Mouse (Mus musculus): ENCODE data around the gene Ror1. TPM values are rescaled to one million over a fixed set of nuclear protein-coding genes. Genes with fewer than 3 reads are reported as not detected.

The Ror1 gene
- polyA plus RNA-seq, 1 experiment from 2014 or later = 0.47 TPM

DNA sequence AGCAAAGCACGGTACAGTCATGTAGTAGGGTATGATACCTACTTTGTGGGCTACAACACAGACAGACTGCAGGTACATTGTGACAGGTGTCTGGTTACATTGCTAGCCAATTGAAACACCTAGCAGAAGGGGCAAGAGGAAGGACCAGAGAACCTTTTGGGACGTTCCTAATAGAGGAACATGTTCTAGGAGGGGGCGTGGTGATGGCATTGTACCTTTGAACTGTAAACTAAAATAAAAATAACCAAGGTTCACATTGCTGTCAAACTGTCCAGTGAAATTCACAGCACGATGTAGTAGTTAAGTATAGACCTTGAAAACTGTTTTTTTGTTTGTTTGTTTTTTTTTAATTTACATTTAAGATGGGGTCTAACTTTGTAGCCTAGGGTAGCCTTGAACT lies 40.5 kb downstream of the Ror1 start:
- 91% methylated on average over 4 of the region's 4 CpGs for WGBS
- Histone ChIP-seq H3K4me3 (ENCODE audit: low read depth, low read length) (no peak overlapping the region), H3K9ac (replicated peaks; ENCODE audit: low read depth, low read length) (no peak overlapping the region), H3K9me3 (ENCODE audit: control insufficient read depth, low read length) (no peaks in the 10 kb centered on the region), H3K27me3 (ENCODE audit: control insufficient read depth, insufficient read depth, low read length) (no peaks in the 10 kb centered on the region), H3K36me3 (ENCODE audit: control insufficient read depth, insufficient read depth, low read length) (no peaks in the 10 kb centered on the region), H3K4me2 (ENCODE audit: low read depth, low read length) (no peak overlapping the region), H3K27ac (ENCODE audit: low read depth, low read length) (no peak overlapping the region), H3K4me1 (ENCODE audit: control insufficient read depth, insufficient read depth, low read length) (no peaks in the 10 kb centered on the region)
- no peak for ATAC-seq (ENCODE audit: low read depth)

DNA sequence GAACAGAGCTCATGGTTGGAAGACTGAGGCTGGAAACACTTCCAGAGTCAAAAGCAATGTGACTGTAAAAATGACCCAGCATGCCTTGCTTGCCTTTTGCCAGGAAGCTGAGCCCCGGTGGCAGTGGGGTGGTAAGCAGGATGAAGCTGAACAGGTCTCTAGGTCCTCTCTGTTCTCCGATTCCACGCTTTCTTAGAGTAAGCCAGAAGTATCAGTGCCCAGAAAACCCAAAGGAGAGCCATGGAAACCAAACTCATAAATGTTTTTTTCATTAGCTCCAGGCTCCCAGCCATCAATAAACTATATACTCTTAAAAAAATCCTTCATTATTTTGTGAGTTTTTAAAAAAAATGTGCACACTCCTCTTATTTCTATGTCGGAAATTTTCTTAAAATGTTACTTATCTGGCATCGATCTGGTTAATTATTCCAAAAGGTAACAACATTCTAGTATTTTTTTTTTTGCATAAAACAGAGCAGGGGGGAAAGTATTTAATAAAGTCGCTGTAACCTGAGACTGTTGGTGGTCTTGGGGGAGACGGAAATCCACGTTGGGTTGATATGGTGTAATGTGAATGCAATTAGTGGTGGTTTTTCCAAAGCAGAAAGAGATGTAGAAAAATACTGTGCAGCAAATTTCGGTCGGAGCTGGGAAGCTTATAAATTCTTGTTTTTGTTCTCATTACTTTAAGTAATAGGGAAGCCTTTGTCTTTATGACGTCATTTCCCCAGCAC lies 41.7 kb downstream of the Ror1 start:
- Histone ChIP-seq H3K4me2 (ENCODE audit: low read depth, low read length) (no peak overlapping the region), H3K4me3 (ENCODE audit: low read depth, low read length) (no peak overlapping the region), H3K9me3 (ENCODE audit: control insufficient read depth, low read length) (no peaks in the 10 kb centered on the region), H3K27me3 (ENCODE audit: control insufficient read depth, insufficient read depth, low read length) (no peaks in the 10 kb centered on the region), H3K27ac (ENCODE audit: low read depth, low read length) (no peak overlapping the region), H3K9ac (replicated peaks; ENCODE audit: low read depth, low read length) (no peak overlapping the region), H3K36me3 (ENCODE audit: control insufficient read depth, insufficient read depth, low read length) (no peaks in the 10 kb centered on the region), H3K4me1 (ENCODE audit: control insufficient read depth, insufficient read depth, low read length) (no peaks in the 10 kb centered on the region)
- WGBS = 89% methylated on average over 11 of the region's 11 CpGs
- no peak for ATAC-seq (ENCODE audit: low read depth)

DNA sequence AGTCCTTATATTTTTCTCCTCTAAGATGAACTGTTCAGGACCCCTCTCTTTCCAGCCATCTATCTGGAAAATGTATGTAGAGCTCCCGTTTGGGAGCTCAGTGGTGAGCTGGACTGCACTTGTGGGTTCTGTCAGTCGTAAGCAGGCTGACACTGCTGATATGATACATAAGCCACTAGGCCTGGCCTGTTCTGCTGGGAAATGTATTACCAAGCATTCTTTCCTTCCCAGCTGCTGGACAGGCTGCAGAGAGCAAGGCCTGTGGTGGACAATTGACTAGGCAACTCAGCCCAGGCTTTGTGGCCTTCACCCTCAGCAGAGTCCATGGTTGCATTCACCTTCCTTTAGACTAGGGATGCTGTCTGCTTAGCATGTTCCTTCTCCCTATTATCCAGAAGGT lies 46.0 kb downstream of the Ror1 start:
- Histone ChIP-seq H3K4me3 (ENCODE audit: low read depth, low read length) (no peak overlapping the region), H3K4me2 (ENCODE audit: low read depth, low read length) (no peak overlapping the region), H3K4me1 (ENCODE audit: control insufficient read depth, insufficient read depth, low read length) (no peaks in the 10 kb centered on the region), H3K27ac (ENCODE audit: low read depth, low read length) (no peak overlapping the region), H3K9ac (replicated peaks; ENCODE audit: low read depth, low read length) (no peak overlapping the region), H3K36me3 (ENCODE audit: control insufficient read depth, insufficient read depth, low read length) (no peaks in the 10 kb centered on the region), H3K27me3 (ENCODE audit: control insufficient read depth, insufficient read depth, low read length) (no peaks in the 10 kb centered on the region), H3K9me3 (ENCODE audit: control insufficient read depth, low read length) (no peaks in the 10 kb centered on the region)
- no peak for ATAC-seq (ENCODE audit: low read depth)
- WGBS = 72% methylated on average over 2 of the region's 2 CpGs

DNA sequence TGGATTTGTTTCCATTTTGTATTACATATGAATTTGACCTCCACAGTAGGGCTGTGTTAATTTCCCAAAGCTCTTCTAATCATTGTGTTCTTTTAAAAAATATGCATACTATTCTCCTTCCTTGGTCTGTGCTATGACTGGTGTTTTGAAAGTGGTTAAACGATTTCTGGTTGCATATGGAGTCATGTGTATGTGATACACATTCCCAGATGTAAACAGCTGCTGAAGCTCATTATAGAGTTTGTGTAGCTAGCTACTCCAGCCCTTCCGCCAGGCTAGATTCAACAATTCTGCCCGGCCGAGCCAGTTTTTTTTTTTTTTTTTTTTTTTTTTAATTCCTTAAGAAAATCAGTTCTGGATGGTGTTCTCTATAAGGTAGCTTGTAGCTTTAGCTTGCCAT lies 49.2 kb downstream of the Ror1 start:
- no peak overlapping the region for H3K9ac ChIP-seq (replicated peaks; ENCODE audit: low read depth, low read length)
- H3K27me3 ChIP-seq (ENCODE audit: control insufficient read depth, insufficient read depth, low read length) = no peaks in the 10 kb centered on the region
- WGBS = 89% methylated on average over 4 of the region's 4 CpGs
- H3K4me3 ChIP-seq (ENCODE audit: low read depth, low read length) = no peak overlapping the region
- H3K4me1 ChIP-seq (ENCODE audit: control insufficient read depth, insufficient read depth, low read length) = no peaks in the 10 kb centered on the region
- no peaks in the 10 kb centered on the region for H3K9me3 ChIP-seq (ENCODE audit: control insufficient read depth, low read length)
- ATAC-seq (ENCODE audit: low read depth) = no peak
- H3K27ac ChIP-seq (ENCODE audit: low read depth, low read length) = no peak overlapping the region
- no peaks in the 10 kb centered on the region for H3K36me3 ChIP-seq (ENCODE audit: control insufficient read depth, insufficient read depth, low read length)
- no peak overlapping the region for H3K4me2 ChIP-seq (ENCODE audit: low read depth, low read length)

DNA sequence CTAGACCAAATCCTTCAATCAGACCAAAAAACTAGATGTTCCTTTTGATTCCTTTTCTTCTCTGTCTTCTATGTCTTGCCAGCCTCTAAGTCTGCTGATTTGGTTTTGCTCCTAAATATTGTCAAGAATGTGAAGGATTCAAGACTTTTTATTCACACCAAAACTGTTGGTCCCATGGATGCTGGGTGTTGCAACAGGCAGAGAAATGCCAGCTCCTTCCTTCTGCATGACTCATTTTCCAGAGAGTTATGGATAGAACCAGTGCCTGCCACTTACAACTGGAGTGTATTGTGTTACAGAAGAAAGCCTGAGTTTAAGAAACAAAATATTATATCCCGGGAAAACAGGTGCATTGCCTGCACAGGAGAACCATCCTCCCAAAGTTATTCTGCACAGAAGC lies 55.2 kb downstream of the Ror1 start:
- Histone ChIP-seq H3K36me3 (ENCODE audit: control insufficient read depth, insufficient read depth, low read length) (no peaks in the 10 kb centered on the region), H3K4me1 (ENCODE audit: control insufficient read depth, insufficient read depth, low read length) (no peaks in the 10 kb centered on the region), H3K27ac (ENCODE audit: low read depth, low read length) (no peak overlapping the region), H3K4me2 (ENCODE audit: low read depth, low read length) (no peak overlapping the region), H3K9me3 (ENCODE audit: control insufficient read depth, low read length) (no peaks in the 10 kb centered on the region), H3K9ac (replicated peaks; ENCODE audit: low read depth, low read length) (no peak overlapping the region), H3K27me3 (ENCODE audit: control insufficient read depth, insufficient read depth, low read length) (no peaks in the 10 kb centered on the region), H3K4me3 (ENCODE audit: low read depth, low read length) (no peak overlapping the region)
- 90% methylated on average over 1 of the region's 1 CpGs for WGBS
- no peak for ATAC-seq (ENCODE audit: low read depth)

DNA sequence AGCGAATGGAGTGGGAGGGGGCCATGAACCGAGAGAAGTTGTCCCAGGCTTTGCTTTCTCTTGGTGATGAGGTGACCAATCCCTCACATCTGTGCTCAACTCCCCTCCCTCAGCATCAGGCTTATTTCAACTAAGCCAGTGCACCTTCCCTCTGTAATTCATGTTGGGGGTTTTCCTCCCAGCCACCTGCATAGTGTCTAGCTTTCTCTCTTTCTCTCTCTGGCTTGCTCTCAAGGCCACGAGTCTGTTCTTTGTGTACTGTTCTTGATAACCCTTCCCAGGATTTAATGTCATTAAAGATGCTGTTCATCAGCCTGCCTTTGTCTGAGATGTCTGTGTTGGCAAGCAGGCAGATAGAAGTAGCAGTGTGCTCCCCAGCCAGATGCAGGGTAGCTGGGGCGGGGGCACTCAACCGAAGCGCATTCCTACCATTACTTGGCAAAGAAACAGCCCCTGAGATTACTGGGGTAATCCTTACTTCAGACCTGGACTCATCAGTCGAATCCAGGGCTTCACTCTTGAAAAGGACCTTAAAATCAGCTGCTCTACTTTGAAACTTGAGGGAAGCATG lies 59.1 kb downstream of the Ror1 start:
- WGBS = 39% methylated on average over 7 of the region's 7 CpGs
- Histone ChIP-seq H3K36me3 (ENCODE audit: control insufficient read depth, insufficient read depth, low read length) (no peaks in the 10 kb centered on the region), H3K27ac (ENCODE audit: low read depth, low read length) (no peak overlapping the region), H3K4me3 (ENCODE audit: low read depth, low read length) (no peak overlapping the region), H3K4me1 (ENCODE audit: control insufficient read depth, insufficient read depth, low read length) (no peaks in the 10 kb centered on the region), H3K4me2 (ENCODE audit: low read depth, low read length) (no peak overlapping the region), H3K9me3 (ENCODE audit: control insufficient read depth, low read length) (no peaks in the 10 kb centered on the region), H3K9ac (replicated peaks; ENCODE audit: low read depth, low read length) (no peak overlapping the region), H3K27me3 (ENCODE audit: control insufficient read depth, insufficient read depth, low read length) (no peaks in the 10 kb centered on the region)
- peak; percentile 51; the same call in 1 of the 2 replicates for ATAC-seq (ENCODE audit: low read depth)

DNA sequence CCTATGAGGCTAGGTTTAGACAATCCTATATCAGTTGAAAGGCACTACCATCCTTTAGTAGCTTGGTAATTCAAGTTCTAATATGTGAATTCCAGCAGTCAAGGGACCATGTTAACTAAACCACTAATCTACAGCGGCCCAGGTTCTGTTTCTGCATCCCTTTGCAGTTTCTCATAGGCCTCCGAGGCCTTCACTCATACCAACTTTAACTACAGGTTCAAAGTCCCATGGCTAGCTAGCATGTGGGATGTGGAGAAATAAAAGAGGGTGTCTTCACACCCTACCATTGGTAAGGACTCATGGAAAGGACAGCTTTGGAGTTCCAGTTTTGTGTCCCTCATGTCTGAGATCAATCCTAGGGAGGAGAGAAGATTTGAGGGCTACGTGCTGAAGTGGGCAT lies 60.1 kb downstream of the Ror1 start:
- H3K27ac ChIP-seq (ENCODE audit: low read depth, low read length) = no peak overlapping the region
- no peak overlapping the region for H3K4me2 ChIP-seq (ENCODE audit: low read depth, low read length)
- no peaks in the 10 kb centered on the region for H3K4me1 ChIP-seq (ENCODE audit: control insufficient read depth, insufficient read depth, low read length)
- 92% methylated on average over 3 of the region's 3 CpGs for WGBS
- H3K36me3 ChIP-seq (ENCODE audit: control insufficient read depth, insufficient read depth, low read length) = no peaks in the 10 kb centered on the region
- H3K9ac ChIP-seq (replicated peaks; ENCODE audit: low read depth, low read length) = no peak overlapping the region
- no peaks in the 10 kb centered on the region for H3K9me3 ChIP-seq (ENCODE audit: control insufficient read depth, low read length)
- H3K4me3 ChIP-seq (ENCODE audit: low read depth, low read length) = no peak overlapping the region
- no peaks in the 10 kb centered on the region for H3K27me3 ChIP-seq (ENCODE audit: control insufficient read depth, insufficient read depth, low read length)
- no peak for ATAC-seq (ENCODE audit: low read depth)

DNA sequence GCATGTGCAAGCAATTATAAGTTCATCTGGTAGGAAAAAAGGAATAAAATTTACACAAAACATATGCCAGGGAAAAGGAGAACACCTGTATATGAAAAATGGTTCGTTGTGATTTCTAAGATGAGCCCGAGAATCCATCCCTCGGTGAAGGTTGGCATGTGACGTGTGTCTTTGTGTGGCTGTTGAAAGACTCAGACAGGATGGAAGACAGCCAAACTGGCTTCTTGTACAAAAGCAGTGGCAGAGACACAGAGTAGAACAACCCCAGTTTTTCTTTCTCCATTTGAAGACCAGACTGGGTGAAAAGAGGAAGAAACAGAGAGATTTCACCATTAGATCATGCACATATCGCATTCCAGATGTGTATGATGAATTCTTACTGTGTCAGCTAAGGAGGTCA lies 62.8 kb downstream of the Ror1 start:
- Histone ChIP-seq H3K4me3 (ENCODE audit: low read depth, low read length) (no peak overlapping the region), H3K27ac (ENCODE audit: low read depth, low read length) (no peak overlapping the region), H3K9ac (replicated peaks; ENCODE audit: low read depth, low read length) (no peak overlapping the region), H3K4me2 (ENCODE audit: low read depth, low read length) (no peak overlapping the region), H3K4me1 (ENCODE audit: control insufficient read depth, insufficient read depth, low read length) (no peaks in the 10 kb centered on the region), H3K27me3 (ENCODE audit: control insufficient read depth, insufficient read depth, low read length) (no peaks in the 10 kb centered on the region), H3K9me3 (ENCODE audit: control insufficient read depth, low read length) (no peaks in the 10 kb centered on the region), H3K36me3 (ENCODE audit: control insufficient read depth, insufficient read depth, low read length) (no peaks in the 10 kb centered on the region)
- ATAC-seq (ENCODE audit: low read depth) = no peak
- WGBS = 78% methylated on average over 5 of the region's 5 CpGs

DNA sequence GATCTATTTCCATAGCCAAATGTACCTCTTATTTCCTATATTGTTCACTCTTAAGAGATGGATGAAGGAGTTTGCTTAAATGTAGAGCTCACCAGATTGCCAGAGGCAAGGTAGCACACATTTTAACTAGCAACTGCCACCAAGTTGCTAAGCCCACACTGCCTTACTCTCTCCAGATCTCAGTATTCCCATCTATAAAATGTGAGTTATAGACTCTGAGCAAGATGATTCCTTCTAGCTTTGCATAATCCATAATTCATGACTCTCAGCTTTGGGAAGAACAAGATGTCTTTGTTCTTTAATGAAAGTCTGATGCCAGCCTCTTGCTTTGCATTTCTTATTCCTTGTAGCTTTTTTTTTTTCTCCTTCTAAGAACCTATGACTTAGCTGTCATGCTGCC lies 64.6 kb downstream of the Ror1 start:
- Histone ChIP-seq H3K36me3 (ENCODE audit: control insufficient read depth, insufficient read depth, low read length) (no peaks in the 10 kb centered on the region), H3K4me1 (ENCODE audit: control insufficient read depth, insufficient read depth, low read length) (no peaks in the 10 kb centered on the region), H3K9ac (replicated peaks; ENCODE audit: low read depth, low read length) (no peak overlapping the region), H3K4me2 (ENCODE audit: low read depth, low read length) (no peak overlapping the region), H3K27me3 (ENCODE audit: control insufficient read depth, insufficient read depth, low read length) (no peaks in the 10 kb centered on the region), H3K9me3 (ENCODE audit: control insufficient read depth, low read length) (no peaks in the 10 kb centered on the region), H3K4me3 (ENCODE audit: low read depth, low read length) (no peak overlapping the region), H3K27ac (ENCODE audit: low read depth, low read length) (no peak overlapping the region)
- no peak for ATAC-seq (ENCODE audit: low read depth)
